Mouse (Mus musculus) forebrain, embryonic 16.5 days (tissue): Measurements from ENCODE around the gene Olfr224. TPM values are rescaled to one million over a fixed set of nuclear protein-coding genes. Genes with fewer than 3 reads are reported as not detected.

ENCODE experiments used
- ATAC-seq: fragments of 200-750 bp; cut with Nextera tagmentation; 2 replicates; pipeline ENCODE4 v1.8.0; 2017; ENCODE audit warnings: mild to moderate bottlenecking, moderate library complexity
- H3K27ac ChIP-seq: fragments of 300-500 bp; sonication (generic); 2 replicates; pipeline ENCODE4 v1.5.1; 2014; ENCODE audit warnings: low read length, control low read depth
- H3K27me3 ChIP-seq: fragments of 300-500 bp; sonication (generic); replicated peaks from 2 replicates; pipeline ENCODE4 v1.6.1; 2014; ENCODE audit warnings: low read length; ENCODE audit not compliant: control insufficient read depth, insufficient read depth
- H3K36me3 ChIP-seq: fragments of 300-500 bp; sonication (generic); 2 replicates; pipeline ENCODE4 v1.6.1; 2014; ENCODE audit not compliant: control insufficient read depth, insufficient read depth
- H3K4me1 ChIP-seq: fragments of 300-500 bp; sonication (generic); replicated peaks from 2 replicates; pipeline ENCODE4 v1.6.1; 2014; ENCODE audit warnings: low read length; ENCODE audit not compliant: control insufficient read depth, insufficient read depth
- H3K4me2 ChIP-seq: fragments of 300-500 bp; sonication (generic); 2 replicates; pipeline ENCODE4 v1.6.1; 2014; ENCODE audit warnings: mild to moderate bottlenecking, low read length, control low read depth
- H3K4me3 ChIP-seq: fragments of 300-500 bp; sonication (generic); replicated peaks from 2 replicates; pipeline ENCODE4 v1.5.1; 2014; ENCODE audit warnings: mild to moderate bottlenecking, low read length, control low read depth
- H3K9ac ChIP-seq: fragments of 300-500 bp; sonication (generic); replicated peaks from 2 replicates; pipeline ENCODE4 v1.6.1; 2014; ENCODE audit warnings: low read depth, low read length, control low read depth
- H3K9me3 ChIP-seq: fragments of 300-500 bp; sonication (generic); 2 replicates; pipeline ENCODE4 v1.6.1; 2016; ENCODE audit warnings: low read length; ENCODE audit not compliant: control insufficient read depth
- WGBS: fragments of 180-500 bp; shearing (Covaris S2); extraction: QIAGEN DNeasy Blood & Tissue Kit; methylation state at CpG from one replicate; pipeline ENCODE4 v1.1.7; 2014; 5-methylcytosine and 5-hydroxymethylcytosine counted together
- polyA plus RNA-seq: library from polyadenylated mRNA; unstranded; fragments of >200 nt; fragmentation: Nextera tagmentation; extraction: Ambion mirVana; gene quantifications from 2 replicates; pipeline ENCODE4 v1.2.1, GENCODE M21; 2015

Olfr224 gene
- polyA plus RNA-seq, 1 experiment from 2014 or later, result not detected

- Histone ChIP-seq H3K4me2 (no peak overlapping the region), H3K27me3 (no peaks in the 10 kb centered on the region), H3K4me3 (no peak overlapping the region), H3K9ac (no peak overlapping the region), H3K27ac (no peak overlapping the region), H3K9me3 (no peaks in the 10 kb centered on the region), H3K36me3 (no peaks in the 10 kb centered on the region), H3K4me1 (no peaks in the 10 kb centered on the region)
- no peak for ATAC-seq
- WGBS, result 84% methylated on average over 6 of the region's 6 CpGs
These were observed 32.6 kb upstream of the Olfr224 start for GRCm38 (mm10) chr11:58602800-58603560.

DNA sequence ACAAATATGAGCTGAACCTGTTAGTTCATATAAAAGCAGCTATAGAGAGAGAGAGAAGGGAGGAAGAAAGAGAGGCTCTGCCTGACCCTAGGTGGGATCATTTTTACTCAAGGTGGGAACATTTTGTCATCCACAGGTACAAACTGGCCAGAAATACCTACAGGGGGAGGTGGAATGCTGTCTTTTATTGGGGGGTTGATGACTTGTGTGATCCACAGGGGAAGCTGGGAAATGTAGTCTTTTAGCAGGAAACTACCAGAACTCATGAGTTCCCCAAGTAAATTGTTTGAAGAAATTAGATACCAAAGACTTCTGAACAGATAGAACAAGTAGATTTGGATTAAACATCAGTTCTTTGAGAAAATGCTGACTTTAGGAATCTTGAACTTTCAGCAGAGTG is 31.7 kb upstream of the Olfr224 start:
- Histone ChIP-seq H3K36me3 (no peaks in the 10 kb centered on the region), H3K9ac (no peak overlapping the region), H3K4me1 (no peaks in the 10 kb centered on the region), H3K4me3 (no peak overlapping the region), H3K4me2 (no peak overlapping the region), H3K27me3 (no peaks in the 10 kb centered on the region), H3K27ac (no peak overlapping the region), H3K9me3 (no peaks in the 10 kb centered on the region)
- no peak for ATAC-seq

GRCm38 (mm10) chr11:58597837-58598236 is 27.5 kb upstream of the Olfr224 start:
- H3K4me2 ChIP-seq, result no peak overlapping the region
- no peak overlapping the region for H3K27ac ChIP-seq
- no peak overlapping the region for H3K4me3 ChIP-seq
- no peak overlapping the region for H3K9ac ChIP-seq
- no peaks in the 10 kb centered on the region for H3K36me3 ChIP-seq
- no peaks in the 10 kb centered on the region for H3K4me1 ChIP-seq
- WGBS, result 92% methylated on average over 13 of the region's 13 CpGs
- H3K27me3 ChIP-seq, result no peaks in the 10 kb centered on the region
- H3K9me3 ChIP-seq, result no peaks in the 10 kb centered on the region
- ATAC-seq, result no peak

DNA sequence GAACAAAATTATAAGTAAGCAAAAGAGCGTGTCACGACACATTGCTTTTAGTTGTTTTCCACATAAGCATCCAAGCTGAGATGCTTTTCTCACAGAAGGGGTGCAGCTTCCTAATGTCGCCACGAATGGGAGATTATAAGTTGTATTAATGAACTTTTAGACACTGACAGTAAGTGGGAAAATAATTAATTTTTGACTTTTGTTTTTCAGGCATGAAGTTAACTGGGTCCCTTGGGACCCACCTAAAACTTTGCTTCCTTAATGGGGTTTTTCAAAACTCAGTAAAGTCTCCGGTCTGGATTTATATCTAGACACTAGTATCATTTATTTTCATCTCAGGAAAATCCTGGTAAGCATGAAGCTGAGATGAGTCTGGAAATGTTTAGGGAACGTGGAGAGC is 24.5 kb upstream of the Olfr224 start, which contains the start of gene Olfr324:
Olfr324 (plus strand) TSS at position 301 of the 400 bp plus-strand sequence.
- 86% methylated on average over 6 of the region's 6 CpGs for WGBS
- H3K27me3 ChIP-seq, result no peaks in the 10 kb centered on the region
- ATAC-seq, result no peak
- H3K36me3 ChIP-seq, result no peaks in the 10 kb centered on the region
- no peaks in the 10 kb centered on the region for H3K9me3 ChIP-seq
- H3K27ac ChIP-seq, result no peak within 1 kb of the TSS
- H3K4me2 ChIP-seq, result no peak within 1 kb of the TSS
- H3K9ac ChIP-seq, result no peak within 1 kb of the TSS
- H3K4me1 ChIP-seq, result no peaks in the 10 kb centered on the region
- H3K4me3 ChIP-seq, result no peak within 1 kb of the TSS

- H3K9me3 ChIP-seq, result no peaks in the 10 kb centered on the region
- no peak overlapping the region for H3K9ac ChIP-seq
- H3K36me3 ChIP-seq, result no peaks in the 10 kb centered on the region
- H3K4me3 ChIP-seq, result no peak overlapping the region
- peak; percentile 61 for ATAC-seq
- 18% methylated on average over 3 of the region's 3 CpGs for WGBS
- no peaks in the 10 kb centered on the region; the same call in 1 of the 2 replicates for H3K27me3 ChIP-seq
- H3K4me2 ChIP-seq, result no peak overlapping the region
- H3K27ac ChIP-seq, result no peak overlapping the region
- H3K4me1 ChIP-seq, result no peaks in the 10 kb centered on the region; the same call in 1 of the 2 replicates
These were observed 18.4 kb upstream of the Olfr224 start for GRCm38 (mm10) chr11:58588620-58589250.

GRCm38 (mm10) chr11:58587898-58588348 is 17.6 kb upstream of the Olfr224 start:
- H3K9ac ChIP-seq, result no peak overlapping the region
- no peaks in the 10 kb centered on the region; the same call in 1 of the 2 replicates for H3K4me1 ChIP-seq
- H3K27ac ChIP-seq, result no peak overlapping the region
- no peaks in the 10 kb centered on the region for H3K36me3 ChIP-seq
- 60% methylated on average over 7 of the region's 7 CpGs for WGBS
- no peaks in the 10 kb centered on the region; the same call in 1 of the 2 replicates for H3K27me3 ChIP-seq
- no peak for ATAC-seq
- H3K9me3 ChIP-seq, result no peaks in the 10 kb centered on the region
- H3K4me2 ChIP-seq, result no peak overlapping the region
- H3K4me3 ChIP-seq, result no peak overlapping the region

DNA sequence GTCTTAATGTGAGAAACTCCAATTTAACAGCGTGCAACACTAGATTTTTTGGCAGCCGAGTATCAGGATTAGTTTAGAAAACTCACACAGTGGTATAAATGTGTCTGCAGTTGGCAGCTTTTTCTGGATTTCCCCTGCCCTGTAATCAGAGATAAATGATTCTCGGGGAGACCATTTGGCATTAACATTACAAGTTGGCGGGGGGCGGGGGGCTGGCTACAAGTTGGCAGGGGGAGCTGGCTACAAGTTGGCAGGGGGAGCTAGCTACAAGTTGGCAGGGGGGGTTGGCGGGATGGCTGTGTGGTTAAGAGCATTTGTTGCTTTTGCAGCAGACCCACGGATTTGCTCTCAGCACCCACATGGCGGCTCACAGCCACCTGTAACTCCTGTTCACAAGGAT is 8.3 kb upstream of the Olfr224 start:
- peak; percentile 82 for ATAC-seq
- Histone ChIP-seq H3K9ac (no peak overlapping the region), H3K27me3 (no peaks in the 10 kb centered on the region)

DNA sequence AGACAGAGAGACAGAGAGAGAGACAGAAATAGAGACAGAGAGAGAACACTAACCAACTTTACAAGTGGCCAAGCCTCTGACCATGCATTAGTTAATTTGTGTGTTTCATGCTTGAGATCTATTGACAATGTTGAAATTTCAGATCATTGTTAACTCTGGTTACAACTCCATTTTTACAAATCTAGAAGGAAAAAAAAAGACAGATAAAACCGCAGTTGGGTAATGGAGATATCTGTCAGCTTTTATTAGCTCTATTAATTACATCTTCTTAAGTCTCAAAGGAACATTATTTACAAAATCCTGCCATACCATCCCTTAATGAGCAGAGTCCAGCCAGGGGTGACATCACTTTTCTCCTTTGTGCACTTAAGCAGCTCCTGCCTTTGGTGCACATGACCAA is 7.1 kb upstream of the Olfr224 start, which contains the start of gene Olfr325:
Olfr325 (plus strand) TSS at position 301 of the 400 bp plus-strand sequence.
- ATAC-seq, result no peak
- Histone ChIP-seq H3K27me3 (no peaks in the 10 kb centered on the region), H3K4me3 (no peak within 1 kb of the TSS), H3K4me1 (peaks cover 8% of the 10 kb centered on the region), H3K9me3 (no peaks in the 10 kb centered on the region), H3K27ac (no peak within 1 kb of the TSS), H3K36me3 (no peaks in the 10 kb centered on the region), H3K4me2 (no peak within 1 kb of the TSS), H3K9ac (no peak within 1 kb of the TSS)
- 65% methylated on average over 1 of the region's 1 CpGs for WGBS

More for the DNA sequence above, 8.3 kb upstream of the Olfr224 start:
- Histone ChIP-seq H3K4me1 (peaks cover 8% of the 10 kb centered on the region), H3K9me3 (no peaks in the 10 kb centered on the region), H3K4me2 (no peak overlapping the region), H3K36me3 (no peaks in the 10 kb centered on the region), H3K27ac (no peak overlapping the region), H3K4me3 (no peak overlapping the region)
- WGBS, result 46% methylated on average over 8 of the region's 8 CpGs

GRCm38 (mm10) chr11:58555536-58555935 is 14.8 kb downstream of the Olfr224 start, which contains the start of gene Olfr328:
Gene Olfr328, minus strand, starts transcription at chr11:58555636.
- no peak within 1 kb of the TSS for H3K4me3 ChIP-seq

More at GRCm38 (mm10) chr11:58555536-58555935, 14.8 kb downstream of the Olfr224 start, which contains the start of gene Olfr328:
- H3K9me3 ChIP-seq, result no peaks in the 10 kb centered on the region
- H3K4me2 ChIP-seq, result no peak within 1 kb of the TSS
- no peaks in the 10 kb centered on the region for H3K4me1 ChIP-seq
- no peaks in the 10 kb centered on the region for H3K36me3 ChIP-seq
- H3K9ac ChIP-seq, result no peak within 1 kb of the TSS
- no peak for ATAC-seq
- no peak within 1 kb of the TSS for H3K27ac ChIP-seq
- no peaks in the 10 kb centered on the region for H3K27me3 ChIP-seq
- WGBS, result 79% methylated on average over 1 of the region's 1 CpGs
